Mouse (Mus musculus) liver, postnatal 0 days (tissue): ENCODE measurements at regions not wholly inside any gene's neighbourhood (a gene's known extent, or its start where the extent isn't known, plus 50 kb on each side); places are given as distances from the start of the nearest gene placed in this dataset.
A peak's percentile ranks its signal among the peaks of the same experiment; 100 is the strongest.

ENCODE experiments used
- ATAC-seq: fragments of 200-750 bp; cut with Nextera tagmentation; 2 replicates; pipeline ENCODE4 v1.8.0; 2017; ENCODE audit warnings: mild to moderate bottlenecking, moderate library complexity
- DNase-seq: peaks from one replicate; pipeline ENCODE4 v3.0.0-alpha.2; 2016
- H3K27ac ChIP-seq: fragments of 300-500 bp; sonication (generic); 2 replicates; pipeline ENCODE4 v1.5.1; 2014; ENCODE audit warnings: antibody characterized with exemption, moderate library complexity, mild to moderate bottlenecking, low read depth
- H3K27me3 ChIP-seq: fragments of 300-500 bp; sonication (generic); 2 replicates; pipeline ENCODE4 v1.6.1; 2014; ENCODE audit warnings: low read length, control low read depth, mixed read lengths; ENCODE audit not compliant: insufficient read depth
- H3K36me3 ChIP-seq: fragments of 300-500 bp; sonication (generic); replicated peaks from 2 replicates; pipeline ENCODE4 v1.6.1; 2014; ENCODE audit warnings: mild to moderate bottlenecking, control low read depth, low read length, moderate library complexity, mixed read lengths; ENCODE audit not compliant: insufficient read depth
- H3K4me1 ChIP-seq: fragments of 300-500 bp; sonication (generic); 2 replicates; pipeline ENCODE4 v1.6.1; 2014; ENCODE audit warnings: antibody characterized with exemption, mild to moderate bottlenecking, control low read depth; ENCODE audit not compliant: insufficient read depth
- H3K4me2 ChIP-seq: fragments of 300-500 bp; sonication (generic); 2 replicates; pipeline ENCODE4 v1.6.1; 2014; ENCODE audit warnings: low read depth, mild to moderate bottlenecking, low read length, moderate library complexity, mixed read lengths
- H3K4me3 ChIP-seq: fragments of 300-500 bp; sonication (generic); 2 replicates; pipeline ENCODE4 v1.5.1; 2014; ENCODE audit warnings: low read depth, low read length
- H3K9ac ChIP-seq: fragments of 300-500 bp; sonication (generic); replicated peaks from 2 replicates; pipeline ENCODE4 v1.6.1; 2014; ENCODE audit warnings: mild to moderate bottlenecking, moderate library complexity
- H3K9me3 ChIP-seq: fragments of 300-500 bp; sonication (generic); 2 replicates; pipeline ENCODE4 v1.6.1; 2016; ENCODE audit warnings: mild to moderate bottlenecking, control low read depth, low read length, mixed read lengths
- CTCF ChIP-seq: sonication (generic); IDR thresholded peaks from 2 replicates; pipeline ENCODE4 v1.5.1; 2016; ENCODE audit warnings: antibody characterized with exemption, low read depth
- EP300 ChIP-seq: IDR thresholded peaks from 2 replicates; pipeline ENCODE4 v1.6.1; 2016; ENCODE audit warnings: antibody characterized with exemption, low read depth, mild to moderate bottlenecking
- WGBS: fragments of 180-500 bp; shearing (Covaris S2); extraction: QIAGEN DNeasy Blood & Tissue Kit; methylation state at CpG from one replicate; pipeline ENCODE4 v1.1.7; 2014; ENCODE audit not compliant: insufficient replicate concordance; 5-methylcytosine and 5-hydroxymethylcytosine counted together

DNA sequence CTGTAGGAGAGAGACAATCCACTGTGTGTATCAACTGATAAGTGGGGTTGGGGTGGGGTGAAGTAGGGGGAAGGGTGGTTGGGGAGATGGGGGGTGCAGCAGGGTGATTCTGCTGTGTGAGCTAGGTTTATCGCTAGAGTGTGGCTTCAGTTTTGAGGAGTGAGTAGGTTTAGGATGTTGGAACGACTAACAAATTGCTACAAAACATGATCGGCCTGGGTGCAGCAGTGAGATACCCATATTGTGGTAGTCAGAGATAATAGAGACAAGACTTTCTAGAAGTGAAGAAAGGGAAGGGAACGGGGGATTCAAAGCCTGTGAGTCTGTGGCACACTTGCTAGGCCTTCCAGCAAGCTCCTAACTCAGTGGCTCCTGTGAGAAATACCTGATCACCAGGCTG lies 175.1 kb upstream of the Lrig1 start:
- H3K27ac ChIP-seq: no peak overlapping the region
- no peaks in the 10 kb centered on the region for H3K27me3 ChIP-seq
- no peak overlapping the region for H3K4me2 ChIP-seq
- no peak overlapping the region for H3K4me3 ChIP-seq
- DNase-seq (no peak), ATAC-seq (no peak)
- H3K36me3 ChIP-seq: no peaks in the 10 kb centered on the region
- WGBS: 64% methylated on average over 4 of the region's 4 CpGs
- H3K9ac ChIP-seq: no peak overlapping the region
- H3K4me1 ChIP-seq: no peaks in the 10 kb centered on the region
- no peaks in the 10 kb centered on the region for H3K9me3 ChIP-seq
- TF ChIP-seq CTCF (no peak), EP300 (no peak)

DNA sequence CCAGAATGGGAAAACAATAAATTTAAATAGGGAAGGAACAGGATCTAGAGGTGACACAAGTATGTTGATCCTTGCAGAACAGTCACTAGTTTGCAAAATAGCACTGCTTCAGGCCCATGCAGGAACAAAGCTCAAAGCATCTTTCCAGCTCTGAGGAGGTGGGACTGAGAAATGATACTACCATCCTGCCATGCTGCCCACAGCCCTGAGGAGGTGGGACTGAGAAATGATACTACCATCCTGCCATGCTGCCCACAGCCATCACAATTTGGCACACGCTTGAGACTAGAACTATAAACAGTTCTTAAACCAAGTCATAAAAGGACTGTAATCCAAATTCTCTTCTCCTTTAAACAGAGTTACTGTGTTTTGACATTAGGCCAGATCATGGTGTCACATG lies 174.5 kb upstream of the Lrig1 start:
- Histone ChIP-seq H3K4me1 (no peaks in the 10 kb centered on the region), H3K4me3 (no peak overlapping the region), H3K36me3 (no peaks in the 10 kb centered on the region), H3K27ac (no peak overlapping the region), H3K9ac (no peak overlapping the region), H3K4me2 (no peak overlapping the region), H3K9me3 (no peaks in the 10 kb centered on the region), H3K27me3 (no peaks in the 10 kb centered on the region)
- no peak for ATAC-seq
- no peak for DNase-seq
- no peak for TF ChIP-seq EP300
- no peak for TF ChIP-seq CTCF
- 71% methylated on average over 1 of the region's 1 CpGs for WGBS

DNA sequence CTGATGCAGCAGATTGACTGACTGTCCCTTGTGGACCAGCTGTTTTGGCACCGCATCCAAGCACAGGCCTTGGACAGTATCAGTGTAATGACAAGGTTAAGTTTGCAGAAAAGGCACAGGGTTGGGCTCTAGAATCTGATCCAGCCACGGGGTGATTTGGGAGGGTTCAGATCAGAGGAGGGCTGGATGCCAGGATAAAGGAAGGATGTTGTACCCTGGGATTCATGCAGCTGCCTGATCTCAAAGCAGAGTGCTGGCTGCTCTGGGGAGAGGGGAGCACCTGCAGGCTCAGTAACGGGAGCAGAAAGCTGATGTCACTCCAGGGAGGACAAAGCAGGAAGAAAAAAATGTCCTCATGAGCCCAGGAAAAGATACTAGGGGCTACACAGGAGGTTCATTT lies 168.0 kb upstream of the Lrig1 start:
- Histone ChIP-seq H3K9me3 (no peaks in the 10 kb centered on the region), H3K27ac (no peak overlapping the region), H3K4me2 (no peak overlapping the region), H3K36me3 (no peaks in the 10 kb centered on the region), H3K4me3 (no peak overlapping the region), H3K4me1 (no peaks in the 10 kb centered on the region), H3K9ac (no peak overlapping the region), H3K27me3 (no peaks in the 10 kb centered on the region)
- no peak for TF ChIP-seq EP300
- TF ChIP-seq CTCF: no peak
- 58% methylated on average over 3 of the region's 3 CpGs for WGBS
- ATAC-seq (no peak), DNase-seq (no peak)

DNA sequence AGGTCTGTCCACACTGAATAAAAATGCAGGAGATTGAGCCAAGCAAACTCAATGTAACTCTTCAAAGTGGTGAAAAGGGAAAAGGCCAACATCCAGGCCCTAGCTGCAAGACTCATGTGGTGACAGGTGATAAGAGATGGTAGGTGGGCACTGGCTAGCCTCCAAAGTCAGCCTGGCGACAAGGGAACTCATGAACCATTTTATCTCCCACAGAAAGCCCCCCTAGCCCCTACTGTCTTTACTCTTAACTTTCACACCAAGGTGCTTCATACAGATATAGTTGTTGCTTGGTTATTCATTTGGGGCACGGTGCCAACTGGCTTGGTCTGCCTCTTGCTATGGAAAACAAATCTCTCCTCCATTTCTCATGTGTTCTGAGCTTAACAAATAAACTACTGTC lies 165.5 kb upstream of the Lrig1 start:
- Histone ChIP-seq H3K4me1 (no peaks in the 10 kb centered on the region), H3K9ac (no peak overlapping the region), H3K27me3 (no peaks in the 10 kb centered on the region), H3K4me2 (no peak overlapping the region), H3K36me3 (no peaks in the 10 kb centered on the region), H3K9me3 (no peaks in the 10 kb centered on the region), H3K27ac (no peak overlapping the region), H3K4me3 (no peak overlapping the region)
- DNase-seq (no peak), ATAC-seq (0 out of 2 replicates have a peak, but pooled peaks have one; percentile 19)
- TF ChIP-seq CTCF (no peak), EP300 (peak; percentile 66; the same call in 1 of the 2 replicates)
- 57% methylated on average over 2 of the region's 2 CpGs for WGBS

DNA sequence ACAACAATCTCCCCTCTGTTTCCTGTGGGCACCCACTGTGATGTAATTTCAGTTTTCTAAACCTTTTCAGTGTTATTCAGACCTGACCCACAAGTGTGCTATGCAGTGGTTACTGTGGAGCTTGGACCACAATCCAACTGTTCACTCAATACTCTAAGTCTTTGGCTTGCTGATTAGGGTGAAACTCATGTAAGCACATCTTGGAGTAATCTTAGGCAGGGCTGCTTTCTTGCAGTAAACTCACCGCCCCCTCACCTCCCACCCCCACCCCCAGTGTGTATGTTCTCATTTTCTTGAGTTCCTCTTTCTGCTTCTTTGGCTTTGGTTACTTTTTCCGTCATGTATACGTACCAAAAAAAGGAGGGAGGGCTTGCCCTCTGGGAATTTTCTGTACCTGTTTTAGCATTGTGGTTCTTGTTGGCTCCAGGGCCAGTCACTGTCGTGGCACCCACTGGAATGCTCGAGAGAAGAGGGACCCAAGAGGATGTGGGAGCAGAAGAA lies 158.2 kb upstream of the Lrig1 start:
- Histone ChIP-seq H3K9me3 (no peaks in the 10 kb centered on the region), H3K27ac (no peak overlapping the region), H3K27me3 (no peaks in the 10 kb centered on the region), H3K4me1 (no peaks in the 10 kb centered on the region), H3K36me3 (no peaks in the 10 kb centered on the region), H3K4me2 (no peak overlapping the region), H3K4me3 (no peak overlapping the region), H3K9ac (no peak overlapping the region)
- TF ChIP-seq CTCF: no peak
- no peak for TF ChIP-seq EP300
- no peak for DNase-seq
- ATAC-seq: no peak
- 34% methylated on average over 5 of the region's 5 CpGs for WGBS

DNA sequence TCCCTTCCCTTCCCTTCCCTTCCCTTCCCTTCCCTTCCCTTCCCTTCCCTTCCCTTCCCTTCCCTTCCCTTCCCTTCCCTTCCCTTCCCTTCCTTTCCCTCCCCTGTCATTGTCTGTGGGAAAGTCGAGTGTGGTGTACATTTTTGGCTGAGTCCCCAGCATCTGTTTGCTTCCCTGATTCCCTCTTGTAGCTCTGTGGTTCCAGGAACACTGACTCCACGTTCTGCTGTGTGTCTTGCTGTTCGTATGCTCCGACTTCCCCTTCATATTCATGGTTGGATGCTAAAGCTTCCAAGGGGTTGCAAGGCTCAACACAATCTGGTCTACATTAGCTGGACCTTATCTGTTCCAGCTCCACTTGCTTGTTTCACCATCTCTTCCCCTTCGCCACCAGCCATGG lies 150.2 kb upstream of the Lrig1 start:
- Histone ChIP-seq H3K4me3 (no peak overlapping the region), H3K27me3 (no peaks in the 10 kb centered on the region), H3K4me1 (no peaks in the 10 kb centered on the region), H3K36me3 (no peaks in the 10 kb centered on the region), H3K9ac (no peak overlapping the region), H3K9me3 (no peaks in the 10 kb centered on the region), H3K27ac (no peak overlapping the region), H3K4me2 (no peak overlapping the region)
- whole genome bisulfite sequencing: 63% methylated on average over 4 of the region's 5 CpGs
- DNase-seq (no peak), ATAC-seq (no peak)
- no peak for TF ChIP-seq CTCF
- no peak for TF ChIP-seq EP300

- Histone ChIP-seq H3K27me3 (no peaks in the 10 kb centered on the region), H3K4me2 (no peak overlapping the region), H3K4me3 (no peak overlapping the region), H3K9ac (no peak overlapping the region), H3K4me1 (no peaks in the 10 kb centered on the region), H3K36me3 (no peaks in the 10 kb centered on the region), H3K27ac (no peak overlapping the region), H3K9me3 (no peaks in the 10 kb centered on the region)
- no peak for ATAC-seq
- WGBS: 65% methylated on average over 3 of the region's 3 CpGs
- TF ChIP-seq EP300 (no peak), CTCF (no peak)
- DNase-seq: no peak
These were observed 149.6 kb upstream of the Lrig1 start for GRCm38 (mm10) chr6:94849533-94849932.
